Mouse (Mus musculus) lung, postnatal 0 days (tissue): ENCODE results near the gene Tap1.
"Not testable (repeated sequence)": the region's sequence is repeated elsewhere in the genome, so short reads cannot be mapped to it uniquely, and the experiment has no call there.

Experiments
- CTCF ChIP-seq: IDR thresholded peaks from 2 replicates; pipeline ENCODE4 v1.5.1; 2016; ENCODE audit warnings: antibody characterized with exemption, mild to moderate bottlenecking
- EP300 ChIP-seq: IDR thresholded peaks from 2 replicates; pipeline ENCODE4 v1.6.1; 2016; ENCODE audit warnings: antibody characterized with exemption, mild to moderate bottlenecking, control low read depth

DNA sequence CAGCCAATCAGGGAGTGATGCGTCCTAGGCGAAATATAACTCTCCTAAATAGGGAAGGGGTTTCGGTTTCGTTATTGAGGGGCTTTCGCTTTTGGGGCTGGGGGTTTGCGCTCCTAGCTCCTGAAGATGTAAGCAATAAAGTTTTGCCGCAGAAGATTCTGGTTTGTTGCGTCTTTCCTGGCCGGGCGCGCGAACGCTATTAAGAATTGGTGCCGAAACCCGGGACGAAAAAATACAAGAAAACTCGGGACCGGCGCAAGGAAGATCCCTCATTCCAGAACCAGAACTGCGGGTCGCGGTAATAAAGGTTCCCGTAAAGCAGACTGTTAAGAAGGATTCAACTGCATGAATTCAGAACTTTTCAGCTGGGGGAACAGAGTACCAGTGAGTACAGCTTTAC lies 38.6 kb downstream of the Tap1 start:
- not testable (repeated sequence) for TF ChIP-seq EP300, CTCF
